Mouse (Mus musculus) T-helper 2 cell (primary cell): ENCODE data around the gene 4933402N22Rik.
"Not testable (repeated sequence)": the region's sequence is repeated elsewhere in the genome, so short reads cannot be mapped to it uniquely, and the experiment has no call there.

Source experiments
- in situ Hi-C: fragments of 300-600 bp; cut with MboI, MseI; formaldehyde crosslinking; loops from one replicate; pipeline ENCODE4 v1.15.1; 2025; ENCODE audit warnings: high pct_unique_total_duplicates

Gene 4933402N22Rik

DNA sequence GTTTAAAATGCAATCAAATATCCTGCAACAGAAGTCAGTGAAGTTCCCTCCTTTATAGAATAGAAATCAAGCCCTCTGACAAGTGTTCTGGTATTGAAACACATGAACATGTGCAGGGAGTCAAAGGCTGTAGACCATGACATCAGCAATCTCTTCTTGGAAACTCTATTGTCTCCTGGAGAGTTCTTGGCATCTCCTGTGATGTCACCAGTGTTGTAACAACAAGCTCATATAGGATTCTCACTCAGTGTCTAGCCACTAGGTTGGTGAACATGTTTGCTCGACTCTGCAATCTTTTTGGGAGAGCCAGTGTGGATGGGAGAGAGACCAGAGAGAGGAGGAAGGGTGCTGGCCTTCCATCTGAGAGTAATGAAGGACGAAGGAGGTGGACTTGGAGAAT lies at the start of gene 4933402N22Rik:
Gene 4933402N22Rik, plus strand, starts transcription at position 301 of the 400 bp plus-strand sequence.
- in situ Hi-C loops = not testable (repeated sequence)

DNA sequence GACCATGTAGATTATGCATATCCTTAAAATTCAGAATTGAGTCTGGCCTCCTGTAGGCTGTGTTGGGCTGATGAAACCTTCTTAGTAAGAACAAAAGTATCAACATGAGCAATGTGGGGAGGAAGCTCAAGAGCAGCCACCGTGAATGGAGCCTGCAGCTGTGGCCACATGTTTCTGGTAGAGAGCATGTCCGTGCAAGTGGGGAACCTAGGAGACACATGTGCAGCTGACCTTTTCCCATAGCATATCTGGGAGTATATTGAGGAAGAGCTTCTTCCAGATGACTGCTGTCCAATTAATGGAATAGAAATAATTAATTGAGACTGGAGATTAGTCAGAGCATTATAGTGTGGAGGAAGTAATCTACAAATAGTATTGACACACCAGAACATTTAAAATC lies 5.9 kb downstream of the 4933402N22Rik start:
- in situ Hi-C loops = loop anchor here (5.0 kb wide), 1 partner anchor 736 kb away; no protein-coding TSS in a partner anchor
